Mouse (Mus musculus) liver, postnatal 0 days (tissue): Measurements from ENCODE around the gene Mgp.

Source experiments
- CTCF ChIP-seq: sonication (generic); IDR thresholded peaks from 2 replicates; pipeline ENCODE4 v1.5.1; 2016; ENCODE audit warnings: antibody characterized with exemption, low read depth
- EP300 ChIP-seq: IDR thresholded peaks from 2 replicates; pipeline ENCODE4 v1.6.1; 2016; ENCODE audit warnings: antibody characterized with exemption, low read depth, mild to moderate bottlenecking

DNA sequence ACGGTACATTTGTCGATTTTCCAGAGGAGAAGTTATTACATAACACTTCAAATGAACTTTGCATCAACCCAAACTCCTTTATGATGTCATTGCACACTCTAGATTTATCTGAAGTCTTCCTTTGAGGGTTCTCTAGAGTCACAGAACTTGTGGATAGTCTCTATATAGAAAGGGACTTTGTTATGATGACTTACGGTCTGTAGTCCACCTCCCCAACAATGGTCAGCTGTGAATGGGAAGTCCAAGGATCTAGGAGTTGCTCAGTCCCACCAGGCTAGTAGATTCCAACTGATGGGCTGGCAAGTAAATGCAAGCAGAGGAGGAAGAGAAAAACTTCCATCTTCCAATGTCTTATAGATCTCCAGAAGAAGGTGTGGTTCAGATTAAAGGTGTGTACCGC lies 46.9 kb downstream of the Mgp start:
- TF ChIP-seq CTCF (no peak), EP300 (no peak)
